Mouse (Mus musculus) Patski (cell line): ENCODE measurements around the gene Gstm4. TPM values are rescaled to one million over a fixed set of nuclear protein-coding genes. Genes with fewer than 3 reads are reported as not detected.

Experiments
- ATAC-seq: fragments of 100-300 bp; one replicate; pipeline ENCODE4 v1.8.0; 2021
- CTCF ChIA-PET: fragments of 350-600 bp; sonication (Branson Sonifier 250); formaldehyde crosslinking; loops from one replicate; lab custom pipeline; 2022; ENCODE audit warnings: inconsistent platforms; lab: Charles Lee
- POLR2A ChIA-PET: fragments of 350-600 bp; sonication (Branson Sonifier 250); formaldehyde crosslinking; loops from one replicate; lab custom pipeline; 2022; ENCODE audit warnings: antibody characterized with exemption, inconsistent platforms; lab: Charles Lee
- DNase-seq: peaks from one replicate; pipeline ENCODE4 v3.0.0-alpha.2; 2011; ENCODE audit warnings: low read depth, low spot score
- H3K27me3 ChIP-seq: fragments of 371-371 bp; one replicate; pipeline ENCODE4 v1.5.1; 2021
- CTCF ChIP-seq: fragments of 100-300 bp; IDR thresholded peaks from one replicate; pipeline ENCODE4 v1.5.1; 2021
- in situ Hi-C: fragments of 300-500 bp; cut with MboI; formaldehyde crosslinking; loops from 3 replicates; pipeline ENCODE4 v1.11.1; 2018; ENCODE audit warnings: low pct_unique_long_range_greater_than_20kb, mixed read lengths
- polyA plus RNA-seq: library from polyadenylated mRNA; unstranded; gene quantifications from one replicate; pipeline ENCODE4 v1.2.3, GENCODE M21; 2021

The Gstm4 gene
- polyA plus RNA-seq, 1 experiment from 2014 or later: 17.1 TPM

DNA sequence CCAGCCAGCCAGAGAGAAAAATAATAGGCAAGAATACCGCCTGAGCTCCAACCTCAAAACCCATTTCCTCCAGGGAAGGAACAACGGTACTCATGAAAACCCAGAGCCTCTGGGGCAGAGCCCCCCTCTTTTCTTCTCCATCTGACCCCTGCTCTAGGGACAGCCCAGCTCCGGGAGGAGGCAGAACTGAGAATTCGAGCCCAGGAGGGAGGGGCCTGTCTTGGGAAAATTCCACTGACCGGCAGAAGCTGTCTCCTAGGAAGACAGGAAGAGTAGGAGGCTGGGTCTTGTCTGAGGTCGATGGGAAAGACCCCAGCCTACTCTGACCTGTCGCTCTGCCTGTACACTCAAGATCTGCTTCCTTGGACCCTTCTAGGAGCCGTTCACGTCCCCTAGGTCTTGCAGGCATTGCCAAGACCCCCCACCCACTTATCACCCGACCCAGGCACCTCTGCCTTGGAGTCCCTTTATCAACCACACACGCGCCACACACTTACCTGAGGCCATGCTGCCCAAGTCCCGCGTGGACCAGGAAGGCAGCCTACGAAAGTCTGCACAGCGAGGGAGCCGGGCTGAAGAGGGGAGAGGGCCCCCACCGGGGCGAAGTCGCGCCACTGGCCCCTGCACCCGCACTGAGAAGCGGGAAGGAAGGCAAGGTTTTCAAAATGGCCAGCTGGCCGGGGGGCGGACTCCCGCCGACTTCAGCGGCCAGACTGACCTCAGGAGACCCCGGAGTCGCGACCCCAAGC, 41.2 kb upstream of the Gstm4 start:
- TF ChIP-seq CTCF: no peak
- CTCF ChIA-PET: interaction anchor here (1.7 to 5.8 kb wide), 3 partner anchors 10 to 187 kb away, joined by 3 to 41 read pairs (median 13); partner anchors contain the start of gene Gnai3
- in situ Hi-C loops: no loop called here
- POLR2A ChIA-PET: interaction anchor here (1.1 to 3.5 kb wide), 5 partner anchors 9 to 60 kb away, joined by 3 to 21 read pairs (median 4); partner anchors contain the start of gene Gnai3
- H3K27me3 ChIP-seq: no peaks in the 10 kb centered on the region
- ATAC-seq (peak; percentile 79), DNase-seq (no peak)

DNA sequence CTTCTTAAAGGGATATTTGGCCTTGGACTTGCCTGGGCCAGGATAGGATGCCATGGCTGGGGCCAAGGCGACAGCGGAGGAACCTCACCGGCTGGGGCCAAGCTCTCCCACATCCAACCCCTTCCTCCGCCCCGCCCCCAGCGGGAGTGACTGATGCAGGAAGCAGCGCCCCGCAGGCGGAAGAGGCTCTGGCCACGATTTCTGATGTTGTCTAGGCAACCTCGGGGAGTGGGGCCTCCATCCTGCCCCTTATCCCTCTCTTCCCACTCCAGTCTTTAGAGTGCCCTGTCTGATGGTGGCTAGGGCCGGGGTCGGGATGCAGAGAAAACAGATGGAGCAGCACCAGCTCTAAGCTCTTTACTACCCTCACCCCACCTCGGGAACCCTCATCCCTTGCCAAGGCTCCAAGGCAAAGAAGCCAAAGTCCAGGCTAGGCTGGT, 40.6 kb upstream of the Gstm4 start:
- no peak for DNase-seq
- POLR2A ChIA-PET: interaction anchor here (1.1 to 3.5 kb wide), 5 partner anchors 9 to 60 kb away, joined by 3 to 21 read pairs (median 4); partner anchors contain the start of gene Gnai3
- ATAC-seq: peak; percentile 72
- TF ChIP-seq CTCF: no peak
- CTCF ChIA-PET: interaction anchor here (1.2 to 5.8 kb wide), 5 partner anchors 11 to 186 kb away, joined by 3 to 41 read pairs (median 4); partner anchors contain the start of gene Gnai3
- in situ Hi-C loops: no loop called here
- H3K27me3 ChIP-seq: no peaks in the 10 kb centered on the region

DNA sequence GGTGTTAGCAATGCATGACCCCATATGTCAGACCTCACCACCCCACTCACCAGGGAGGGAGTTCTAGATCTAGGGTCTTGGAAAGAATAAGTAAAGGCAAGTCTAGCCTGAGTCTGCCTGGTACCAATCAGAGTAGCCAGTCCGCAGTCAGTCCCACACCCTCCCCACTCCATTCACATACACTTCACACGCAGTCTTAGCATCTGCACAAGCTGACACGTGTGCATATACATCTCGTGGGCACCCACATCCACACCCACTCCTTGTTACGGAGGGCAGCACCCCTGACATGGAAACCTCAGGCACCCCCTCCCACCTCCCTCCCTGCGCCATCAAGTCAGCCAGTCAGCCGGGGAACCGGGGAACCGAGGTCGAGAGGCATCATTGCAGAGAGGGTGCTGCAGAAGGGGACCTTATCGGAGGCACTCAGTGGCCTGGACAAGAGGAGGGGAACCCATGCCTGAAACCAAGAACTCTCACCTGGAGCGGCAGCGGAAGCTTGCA, 40.1 kb upstream of the Gstm4 start:
- DNase-seq: no peak
- no peaks in the 10 kb centered on the region for H3K27me3 ChIP-seq
- ChIA-PET CTCF (interaction anchor here (1.2 to 5.8 kb wide), 5 partner anchors 11 to 186 kb away, joined by 3 to 41 read pairs (median 4); partner anchors contain the start of gene Gnai3), POLR2A (interaction anchor here (1.1 to 3.5 kb wide), 4 partner anchors 8 to 61 kb away, joined by 3 to 21 read pairs (median 4); partner anchors contain the start of gene Gnai3)
- ATAC-seq: no peak
- in situ Hi-C loops: loop anchor here (5.0 kb wide), 1 partner anchor 62 kb away; the partner anchor contains the start of gene Gnai3
- no peak for TF ChIP-seq CTCF

DNA sequence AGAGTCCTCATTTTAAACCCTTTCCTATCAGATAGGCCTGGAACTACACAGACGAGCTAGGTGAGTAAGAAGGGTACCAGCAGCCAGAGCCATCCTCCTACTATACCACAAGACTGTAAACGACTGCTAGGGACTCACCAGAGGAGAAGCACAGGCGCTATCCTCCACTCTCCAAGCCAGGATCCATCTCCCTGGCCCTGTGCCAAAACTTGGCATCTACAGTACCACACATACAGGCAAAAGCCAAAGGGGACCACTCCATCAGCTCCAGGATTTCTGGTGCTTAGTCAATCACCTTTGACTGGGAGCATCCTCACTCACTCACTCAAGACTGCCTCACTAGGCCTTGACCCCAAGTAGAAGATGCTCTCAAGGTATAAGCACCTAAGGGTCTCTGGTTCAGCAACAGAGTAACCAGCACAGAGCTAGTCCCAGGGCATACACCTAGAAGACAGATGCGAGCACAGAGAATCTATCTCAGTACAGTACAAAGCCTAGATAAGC, 39.3 kb upstream of the Gstm4 start:
- ATAC-seq: no peak
- ChIA-PET CTCF (interaction anchor here (1.0 to 5.8 kb wide), 5 partner anchors 11 to 121 kb away, joined by 3 to 41 read pairs (median 3); partner anchors contain the start of gene Gnai3), POLR2A (interaction anchor here (3.5 kb wide), 1 partner anchor 62 kb away, joined by 21 read pairs; the partner anchor contains the start of gene Gnai3)
- DNase-seq: no peak
- no peak for TF ChIP-seq CTCF
- in situ Hi-C loops: loop anchor here (5.0 kb wide), 1 partner anchor 63 kb away; the partner anchor contains the start of gene Gnai3
- H3K27me3 ChIP-seq: no peaks in the 10 kb centered on the region

DNA sequence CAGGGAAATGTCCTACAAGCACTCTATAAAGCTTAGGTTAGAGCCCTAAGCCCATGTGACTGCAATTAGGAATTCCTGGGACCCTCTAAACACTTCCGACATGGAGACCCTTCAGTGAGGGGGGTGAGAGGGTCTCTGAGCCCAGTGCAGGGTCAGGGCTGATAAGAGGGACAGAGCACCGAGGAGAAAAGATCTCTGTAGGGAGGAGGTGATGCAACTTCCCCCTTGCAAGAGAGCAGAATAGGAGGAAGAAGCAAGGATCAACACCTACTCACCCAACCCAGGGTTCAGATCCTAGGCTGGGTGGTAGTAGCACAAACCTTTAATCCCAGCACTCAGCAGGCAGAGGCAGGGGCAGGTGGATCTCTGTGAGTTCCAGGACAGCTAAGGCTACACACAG, 38.5 kb upstream of the Gstm4 start:
- H3K27me3 ChIP-seq: no peaks in the 10 kb centered on the region
- DNase-seq: no peak
- ChIA-PET CTCF (interaction anchor here (0.7 to 5.8 kb wide), 5 partner anchors 11 to 81 kb away, joined by 3 to 41 read pairs (median 3); partner anchors contain the start of gene Gnai3), POLR2A (interaction anchor here (1.9 kb wide), 1 partner anchor 63 kb away, joined by 7 read pairs; the partner anchor contains the start of gene Gnai3)
- ATAC-seq: no peak
- TF ChIP-seq CTCF: no peak
- in situ Hi-C loops: loop anchor here (5.0 kb wide), 1 partner anchor 64 kb away; the partner anchor contains the start of gene Gnai3

DNA sequence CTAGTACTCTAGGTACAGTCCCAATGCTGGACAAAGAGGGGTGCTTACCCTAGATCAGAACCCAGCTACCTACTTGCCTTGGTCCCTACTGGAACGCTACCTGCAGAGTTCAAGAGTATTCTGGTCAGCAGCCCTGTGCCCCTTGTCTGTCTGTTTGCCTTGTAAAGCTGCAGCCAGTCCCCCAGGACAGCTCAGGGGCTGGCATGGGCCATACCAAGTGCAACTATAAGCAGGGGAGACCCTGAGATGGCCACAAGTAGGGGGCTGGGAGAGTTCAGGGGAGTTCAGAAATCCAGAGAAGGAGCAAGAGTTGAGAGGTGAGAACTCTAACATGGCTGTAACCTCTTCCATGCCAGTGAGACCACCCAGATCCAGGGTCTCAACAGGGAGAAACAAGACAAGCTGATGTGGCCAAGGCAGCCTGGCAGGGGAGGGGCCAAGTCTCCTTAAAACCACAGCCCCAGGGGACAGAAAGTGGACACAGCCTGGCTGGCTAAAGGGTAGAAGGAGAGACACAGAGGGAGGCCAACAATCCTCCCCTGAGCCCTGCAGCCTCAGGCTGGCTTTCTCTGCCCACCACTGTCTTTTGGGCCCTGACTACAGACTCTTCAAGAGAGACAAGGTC, 37.7 kb upstream of the Gstm4 start:
- no peak for ATAC-seq
- H3K27me3 ChIP-seq: no peaks in the 10 kb centered on the region
- ChIA-PET CTCF (interaction anchor here (0.7 to 5.8 kb wide), 5 partner anchors 11 to 82 kb away, joined by 3 to 41 read pairs (median 4); partner anchors contain the start of gene Gnai3), POLR2A (interaction anchor here (0.7 to 1.9 kb wide), 4 partner anchors 17 to 215 kb away, joined by 3 to 7 read pairs (median 3); partner anchors contain the start of gene Gnai3)
- in situ Hi-C loops: loop anchor here (5.0 kb wide), 1 partner anchor 65 kb away; the partner anchor contains the start of gene Gnai3
- DNase-seq: no peak
- no peak for TF ChIP-seq CTCF

DNA sequence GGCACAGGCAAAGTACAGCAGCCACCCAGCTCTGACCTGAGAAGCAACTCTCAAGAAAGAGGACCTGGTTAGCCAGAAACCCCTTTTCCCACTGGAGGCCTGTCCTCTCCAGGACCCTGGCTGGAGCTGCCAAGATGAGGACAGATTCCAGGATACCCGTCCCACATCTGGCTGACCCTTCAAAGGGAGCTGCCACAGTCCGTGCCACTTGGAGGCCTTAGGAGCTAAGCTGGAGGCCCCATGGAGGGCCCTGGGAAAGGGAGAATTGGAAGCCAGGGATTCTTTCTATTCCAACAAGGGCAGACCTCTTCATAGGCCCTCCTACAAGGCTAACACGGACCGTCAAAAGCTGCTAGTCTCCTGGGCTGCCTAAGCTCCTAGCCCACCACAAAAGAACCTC, 37.0 kb upstream of the Gstm4 start:
- in situ Hi-C loops: loop anchor here (5.0 kb wide), 1 partner anchor 66 kb away; the partner anchor contains the start of gene Gnai3
- DNase-seq (no peak), ATAC-seq (no peak)
- no peak for TF ChIP-seq CTCF
- H3K27me3 ChIP-seq: no peaks in the 10 kb centered on the region
- ChIA-PET CTCF (interaction anchor here (1.0 to 5.8 kb wide), 3 partner anchors 11 to 64 kb away, joined by 3 to 41 read pairs (median 4); partner anchors contain the start of gene Gnai3), POLR2A (interaction anchor here (1.1 to 1.9 kb wide), 2 partner anchors 18 to 64 kb away, joined by 3 to 7 read pairs; partner anchors contain the start of gene Gnai3)

DNA sequence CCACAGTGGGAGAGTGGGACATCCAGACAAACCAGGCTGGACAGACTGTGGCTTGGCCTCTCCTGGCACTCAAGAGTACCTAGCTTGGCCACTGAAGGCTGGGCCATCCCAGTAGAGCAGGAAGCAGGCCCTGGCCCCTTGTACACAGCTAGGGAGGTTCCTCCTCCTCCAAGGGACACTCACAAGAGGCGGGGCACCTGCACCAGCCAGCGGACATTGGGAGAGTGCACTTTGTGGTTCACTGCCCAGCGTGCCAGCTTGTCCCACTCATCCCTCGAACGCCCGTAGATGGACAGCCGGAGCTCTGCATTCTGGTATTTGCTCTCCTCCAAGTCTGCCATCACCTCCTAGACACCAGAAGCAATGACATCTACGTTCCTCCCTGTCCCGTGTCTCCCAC, 32.1 kb upstream of the Gstm4 start:
- in situ Hi-C loops: no loop called here
- ATAC-seq: no peak
- POLR2A ChIA-PET: interaction anchor here (1.3 kb wide), 1 partner anchor 8 kb away, joined by 4 read pairs; no protein-coding TSS in a partner anchor
- no peaks in the 10 kb centered on the region for H3K27me3 ChIP-seq
- no peak for DNase-seq
- CTCF ChIA-PET: interaction anchor here (0.9 to 1.9 kb wide), 4 partner anchors 12 to 89 kb away, joined by 3 to 6 read pairs (median 3); partner anchors contain the start of gene Gpr61
- TF ChIP-seq CTCF: no peak

DNA sequence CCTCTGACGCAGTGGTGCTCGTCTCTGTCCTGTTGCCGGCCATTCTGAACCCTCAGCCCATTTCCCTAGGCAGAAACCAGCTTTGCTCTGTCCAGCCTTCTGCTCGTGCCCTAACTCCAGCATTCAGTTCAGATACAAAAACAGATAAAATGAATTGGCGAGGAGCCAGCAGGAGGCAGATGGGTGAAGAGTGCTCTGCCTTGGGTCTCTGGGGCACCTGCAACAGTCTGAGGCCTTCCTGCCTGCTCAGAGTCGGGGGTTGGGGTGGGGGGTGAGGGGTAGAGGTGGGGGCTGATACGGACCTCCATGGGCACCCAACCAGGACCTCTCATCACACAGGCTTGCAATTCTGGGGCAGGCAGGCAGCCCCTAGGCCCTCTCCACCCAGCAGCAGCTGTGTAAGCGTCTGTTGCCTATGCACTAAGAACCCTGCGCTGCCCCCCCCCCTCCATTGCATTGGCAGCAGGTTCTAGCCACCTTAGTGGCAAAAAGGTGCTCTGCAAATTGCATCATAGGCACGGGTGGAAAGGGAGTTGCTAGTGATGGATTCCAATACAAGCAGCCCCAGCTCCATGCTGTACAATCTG, 28.4 kb upstream of the Gstm4 start:
- POLR2A ChIA-PET: interaction anchor here (0.9 to 1.4 kb wide), 2 partner anchors 57 to 74 kb away, joined by 4 read pairs; no protein-coding TSS in a partner anchor
- in situ Hi-C loops: no loop called here
- CTCF ChIA-PET: interaction anchor here (1.4 to 5.6 kb wide), 2 partner anchors 74 to 122 kb away, joined by 3 to 45 read pairs; partner anchors contain the start of gene Gnai3
- DNase-seq (no peak), ATAC-seq (no peak)
- TF ChIP-seq CTCF: no peak
- no peaks in the 10 kb centered on the region for H3K27me3 ChIP-seq
